Mouse (Mus musculus): ENCODE measurements at regions not wholly inside any gene's neighbourhood (a gene's known extent, or its start where the extent isn't known, plus 50 kb on each side); places are given as distances from the start of the nearest gene placed in this dataset.

- Histone ChIP-seq H3K27me3 (no peaks in the 10 kb centered on the region), H3K9me3 (no peaks in the 10 kb centered on the region), H3K27ac (no peak overlapping the region), H3K9ac (no peak overlapping the region), H3K4me3 (replicated peaks) (no peak overlapping the region), H3K36me3 (replicated peaks) (no peaks in the 10 kb centered on the region), H3K4me1 (no peaks in the 10 kb centered on the region), H3K4me2 (no peak overlapping the region)
- 80% methylated on average over 2 of the region's 2 CpGs for WGBS
- ATAC-seq (ENCODE audit: low FRiP score) = no peak
Observed at GRCm38 (mm10) chr1:21132340-21132739, 53.3 kb upstream of the Tram2 start.

- no peaks in the 10 kb centered on the region for H3K9me3 ChIP-seq
- 65% methylated on average over 4 of the region's 4 CpGs for WGBS
- ATAC-seq (ENCODE audit: low FRiP score) = no peak
- no peak overlapping the region for H3K9ac ChIP-seq
- H3K27ac ChIP-seq = no peak overlapping the region
- H3K4me2 ChIP-seq = no peak overlapping the region
- H3K4me3 ChIP-seq (replicated peaks) = no peak overlapping the region
- no peaks in the 10 kb centered on the region for H3K36me3 ChIP-seq (replicated peaks)
- H3K27me3 ChIP-seq = no peaks in the 10 kb centered on the region
- no peaks in the 10 kb centered on the region for H3K4me1 ChIP-seq
Observed at GRCm38 (mm10) chr1:21146961-21147360, 67.9 kb upstream of the Tram2 start.

GRCm38 (mm10) chr1:21161742-21162141, 56.6 kb upstream of the Tmem14a start:
- Histone ChIP-seq H3K4me1 (peaks cover 9% of the 10 kb centered on the region), H3K9ac (no peak overlapping the region), H3K4me3 (replicated peaks) (no peak overlapping the region), H3K27ac (no peak overlapping the region), H3K4me2 (no peak overlapping the region), H3K9me3 (no peaks in the 10 kb centered on the region), H3K36me3 (replicated peaks) (no peaks in the 10 kb centered on the region), H3K27me3 (peaks cover 24% of the 10 kb centered on the region)
- WGBS = 19% methylated on average over 5 of the region's 5 CpGs
- ATAC-seq (ENCODE audit: low FRiP score) = peak; percentile 50; the same call in 1 of the 2 replicates

GRCm38 (mm10) chr1:21166287-21166733, 52.1 kb upstream of the Tmem14a start:
- Histone ChIP-seq H3K4me3 (replicated peaks) (peak overlapping the region; percentile 39), H3K9me3 (no peaks in the 10 kb centered on the region), H3K9ac (peak overlapping the region; percentile 49), H3K27me3 (peaks cover 24% of the 10 kb centered on the region), H3K4me2 (peak overlapping the region; percentile 61), H3K36me3 (replicated peaks) (no peaks in the 10 kb centered on the region), H3K27ac (no peak overlapping the region), H3K4me1 (peaks cover 13% of the 10 kb centered on the region)
- peak; percentile 95 for ATAC-seq (ENCODE audit: low FRiP score)
- WGBS = under 1% methylated on average over 15 of the region's 15 CpGs

GRCm38 (mm10) chr1:21166762-21167161, 51.6 kb upstream of the Tmem14a start:
- H3K4me1 ChIP-seq = peaks cover 13% of the 10 kb centered on the region
- H3K27ac ChIP-seq = no peak overlapping the region
- H3K4me3 ChIP-seq (replicated peaks) = peak overlapping the region; percentile 39
- peak; percentile 42; the same call in 1 of the 2 replicates for ATAC-seq (ENCODE audit: low FRiP score)
- peak overlapping the region; percentile 49 for H3K9ac ChIP-seq
- no peaks in the 10 kb centered on the region for H3K9me3 ChIP-seq
- whole genome bisulfite sequencing = 76% methylated on average over 4 of the region's 4 CpGs
- H3K4me2 ChIP-seq = peak overlapping the region; percentile 61
- no peaks in the 10 kb centered on the region for H3K36me3 ChIP-seq (replicated peaks)
- H3K27me3 ChIP-seq = peaks cover 24% of the 10 kb centered on the region

All from forebrain, embryonic 12.5 days (tissue).